Mouse (Mus musculus): Measurements from ENCODE around the gene Slc4a4. TPM values are rescaled to one million over a fixed set of nuclear protein-coding genes. Genes with fewer than 3 reads are reported as not detected.

Gene Slc4a4
- polyA plus RNA-seq, 1 experiment from 2014 or later: 7.3 TPM

- Histone ChIP-seq H3K4me1 (ENCODE audit: control insufficient read depth in 2 of 2, insufficient read depth in 2 of 2, low read length in 2 of 2) (peaks cover 7 to 17% of the 10 kb centered on the region in 2 experiments), H3K9ac (ENCODE audit: low read length) (no peak overlapping the region), H3K4me2 (ENCODE audit: low read length) (no peak overlapping the region), H3K27me3 (ENCODE audit: control insufficient read depth, insufficient read depth, low read length) (no peaks in the 10 kb centered on the region), H3K36me3 (ENCODE audit: control insufficient read depth, insufficient read depth, low read length) (no peaks in the 10 kb centered on the region; the same call in 1 of the 2 replicates), H3K4me3 (ENCODE audit: control insufficient read depth in 1 of 2, insufficient read depth in 1 of 2, low read depth in 1 of 2, low read length in 2 of 2) (no peak overlapping the region), H3K27ac (replicated peaks in 1 of 2; ENCODE audit: control insufficient read depth in 1 of 2, insufficient read depth in 1 of 2, low read depth in 2 of 2, low read length in 2 of 2) (no peak overlapping the region), H3K9me3 (ENCODE audit: control insufficient read depth, low read length) (no peaks in the 10 kb centered on the region)
- ATAC-seq (ENCODE audit: insufficient number of reproducible peaks, insufficient read depth, low FRiP score, low read depth): no peak
- 86% methylated on average over 8 of the region's 8 CpGs for WGBS
Measured at GRCm38 (mm10) chr5:89032647-89033046, 146.0 kb downstream of the Slc4a4 start.

- Histone ChIP-seq H3K36me3 (ENCODE audit: control insufficient read depth, insufficient read depth, low read length) (no peaks in the 10 kb centered on the region; the same call in 1 of the 2 replicates), H3K4me2 (ENCODE audit: low read length) (no peak overlapping the region), H3K9me3 (ENCODE audit: control insufficient read depth, low read length) (no peaks in the 10 kb centered on the region), H3K4me1 (ENCODE audit: control insufficient read depth in 2 of 2, insufficient read depth in 2 of 2, low read length in 2 of 2) (peaks cover 7 to 17% of the 10 kb centered on the region in 2 experiments), H3K4me3 (ENCODE audit: control insufficient read depth in 1 of 2, insufficient read depth in 1 of 2, low read depth in 1 of 2, low read length in 2 of 2) (no peak overlapping the region), H3K27ac (replicated peaks in 1 of 2; ENCODE audit: control insufficient read depth in 1 of 2, insufficient read depth in 1 of 2, low read depth in 2 of 2, low read length in 2 of 2) (no peak overlapping the region), H3K9ac (ENCODE audit: low read length) (no peak overlapping the region), H3K27me3 (ENCODE audit: control insufficient read depth, insufficient read depth, low read length) (no peaks in the 10 kb centered on the region)
- no peak for ATAC-seq (ENCODE audit: insufficient number of reproducible peaks, insufficient read depth, low FRiP score, low read depth)
- 82% methylated on average over 4 of the region's 4 CpGs for WGBS
Measured at GRCm38 (mm10) chr5:89033256-89033655, 146.6 kb downstream of the Slc4a4 start.

- H3K9ac ChIP-seq (ENCODE audit: low read length): 0 out of 2 replicates have a peak overlapping the region, but pooled peaks have one; percentile 8
Measured at GRCm38 (mm10) chr5:89036147-89036546, 149.5 kb downstream of the Slc4a4 start.

GRCm38 (mm10) chr5:89040814-89041213 is 154.2 kb downstream of the Slc4a4 start:
- H3K4me1 ChIP-seq (ENCODE audit: control insufficient read depth in 2 of 2, insufficient read depth in 2 of 2, low read length in 2 of 2): peaks cover 17 to 49% of the 10 kb centered on the region in 2 experiments
- ATAC-seq (ENCODE audit: insufficient number of reproducible peaks, insufficient read depth, low FRiP score, low read depth): no peak
- H3K4me3 ChIP-seq (ENCODE audit: control insufficient read depth in 1 of 2, insufficient read depth in 1 of 2, low read depth in 1 of 2, low read length in 2 of 2): no peak overlapping the region
- H3K36me3 ChIP-seq (ENCODE audit: control insufficient read depth, insufficient read depth, low read length): no peaks in the 10 kb centered on the region
- H3K27me3 ChIP-seq (ENCODE audit: control insufficient read depth, insufficient read depth, low read length): no peaks in the 10 kb centered on the region
- WGBS: 16% methylated on average over 3 of the region's 3 CpGs
- H3K27ac ChIP-seq (replicated peaks in 1 of 2; ENCODE audit: control insufficient read depth in 1 of 2, insufficient read depth in 1 of 2, low read depth in 2 of 2, low read length in 2 of 2): peak overlapping the region in 1 of 2 experiments; percentile 67; a peak in 2 of 4 replicates
- no peak overlapping the region for H3K9ac ChIP-seq (ENCODE audit: low read length)
- H3K4me2 ChIP-seq (ENCODE audit: low read length): peak overlapping the region; percentile 22; the same call in 1 of the 2 replicates
- no peaks in the 10 kb centered on the region for H3K9me3 ChIP-seq (ENCODE audit: control insufficient read depth, low read length)

More at GRCm38 (mm10) chr5:89036147-89036546, 149.5 kb downstream of the Slc4a4 start:
- Histone ChIP-seq H3K27ac (replicated peaks in 1 of 2; ENCODE audit: control insufficient read depth in 1 of 2, insufficient read depth in 1 of 2, low read depth in 2 of 2, low read length in 2 of 2) (peak overlapping the region in 1 of 2 experiments; percentile 25; a peak in 1 of 4 replicates), H3K4me3 (ENCODE audit: control insufficient read depth in 1 of 2, insufficient read depth in 1 of 2, low read depth in 1 of 2, low read length in 2 of 2) (no peak overlapping the region), H3K36me3 (ENCODE audit: control insufficient read depth, insufficient read depth, low read length) (no peaks in the 10 kb centered on the region), H3K27me3 (ENCODE audit: control insufficient read depth, insufficient read depth, low read length) (no peaks in the 10 kb centered on the region), H3K9me3 (ENCODE audit: control insufficient read depth, low read length) (no peaks in the 10 kb centered on the region), H3K4me1 (ENCODE audit: control insufficient read depth in 2 of 2, insufficient read depth in 2 of 2, low read length in 2 of 2) (peaks cover 7 to 30% of the 10 kb centered on the region in 2 experiments), H3K4me2 (ENCODE audit: low read length) (peak overlapping the region; percentile 25; the same call in 1 of the 2 replicates)
- ATAC-seq (ENCODE audit: insufficient number of reproducible peaks, insufficient read depth, low FRiP score, low read depth): no peak
- 9% methylated on average over 5 of the region's 5 CpGs for WGBS

- Histone ChIP-seq H3K36me3 (ENCODE audit: control insufficient read depth, insufficient read depth, low read length) (no peaks in the 10 kb centered on the region), H3K4me2 (ENCODE audit: low read length) (no peak overlapping the region), H3K27ac (replicated peaks in 1 of 2; ENCODE audit: control insufficient read depth in 1 of 2, insufficient read depth in 1 of 2, low read depth in 2 of 2, low read length in 2 of 2) (peak overlapping the region; percentile 49 to 61), H3K4me1 (ENCODE audit: control insufficient read depth in 2 of 2, insufficient read depth in 2 of 2, low read length in 2 of 2) (peaks cover 10 to 38% of the 10 kb centered on the region in 2 experiments), H3K27me3 (ENCODE audit: control insufficient read depth, insufficient read depth, low read length) (no peaks in the 10 kb centered on the region), H3K4me3 (ENCODE audit: control insufficient read depth in 1 of 2, insufficient read depth in 1 of 2, low read depth in 1 of 2, low read length in 2 of 2) (no peak overlapping the region), H3K9ac (ENCODE audit: low read length) (no peak overlapping the region), H3K9me3 (ENCODE audit: control insufficient read depth, low read length) (no peaks in the 10 kb centered on the region)
- no peak for ATAC-seq (ENCODE audit: insufficient number of reproducible peaks, insufficient read depth, low FRiP score, low read depth)
- WGBS: 5% methylated on average over 5 of the region's 5 CpGs
Measured at GRCm38 (mm10) chr5:89043846-89044245, 157.2 kb downstream of the Slc4a4 start.

GRCm38 (mm10) chr5:89044801-89045200 is 158.2 kb downstream of the Slc4a4 start:
- Histone ChIP-seq H3K27ac (replicated peaks in 1 of 2; ENCODE audit: control insufficient read depth in 1 of 2, insufficient read depth in 1 of 2, low read depth in 2 of 2, low read length in 2 of 2) (peak overlapping the region; percentile 49 to 61; a peak in 3 of 4 replicates), H3K4me1 (ENCODE audit: control insufficient read depth in 2 of 2, insufficient read depth in 2 of 2, low read length in 2 of 2) (peaks cover 10 to 38% of the 10 kb centered on the region in 2 experiments), H3K4me3 (ENCODE audit: control insufficient read depth in 1 of 2, insufficient read depth in 1 of 2, low read depth in 1 of 2, low read length in 2 of 2) (no peak overlapping the region), H3K36me3 (ENCODE audit: control insufficient read depth, insufficient read depth, low read length) (no peaks in the 10 kb centered on the region), H3K4me2 (ENCODE audit: low read length) (no peak overlapping the region), H3K9me3 (ENCODE audit: control insufficient read depth, low read length) (no peaks in the 10 kb centered on the region), H3K27me3 (ENCODE audit: control insufficient read depth, insufficient read depth, low read length) (no peaks in the 10 kb centered on the region), H3K9ac (ENCODE audit: low read length) (no peak overlapping the region)
- WGBS: 93% methylated on average over 5 of the region's 5 CpGs
- ATAC-seq (ENCODE audit: insufficient number of reproducible peaks, insufficient read depth, low FRiP score, low read depth): no peak

GRCm38 (mm10) chr5:89051577-89051976 is 165.0 kb downstream of the Slc4a4 start:
- no peak for ATAC-seq (ENCODE audit: insufficient number of reproducible peaks, insufficient read depth, low FRiP score, low read depth)
- 0 out of 4 replicates have a peak, but pooled peaks cover 0 to 6% of the 10 kb centered on the region in 2 experiments for H3K4me1 ChIP-seq (ENCODE audit: control insufficient read depth in 2 of 2, insufficient read depth in 2 of 2, low read length in 2 of 2)
- no peak overlapping the region for H3K4me2 ChIP-seq (ENCODE audit: low read length)
- no peaks in the 10 kb centered on the region for H3K36me3 ChIP-seq (ENCODE audit: control insufficient read depth, insufficient read depth, low read length)
- no peak overlapping the region for H3K27ac ChIP-seq (replicated peaks in 1 of 2; ENCODE audit: control insufficient read depth in 1 of 2, insufficient read depth in 1 of 2, low read depth in 2 of 2, low read length in 2 of 2)
- no peaks in the 10 kb centered on the region for H3K9me3 ChIP-seq (ENCODE audit: control insufficient read depth, low read length)
- H3K27me3 ChIP-seq (ENCODE audit: control insufficient read depth, insufficient read depth, low read length): no peaks in the 10 kb centered on the region
- no peak overlapping the region for H3K4me3 ChIP-seq (ENCODE audit: control insufficient read depth in 1 of 2, insufficient read depth in 1 of 2, low read depth in 1 of 2, low read length in 2 of 2)
- no peak overlapping the region for H3K9ac ChIP-seq (ENCODE audit: low read length)
- WGBS: 56% methylated on average over 5 of the region's 5 CpGs

GRCm38 (mm10) chr5:89052230-89052629 is 165.6 kb downstream of the Slc4a4 start:
- Histone ChIP-seq H3K36me3 (ENCODE audit: control insufficient read depth, insufficient read depth, low read length) (no peaks in the 10 kb centered on the region), H3K4me3 (ENCODE audit: control insufficient read depth in 1 of 2, insufficient read depth in 1 of 2, low read depth in 1 of 2, low read length in 2 of 2) (no peak overlapping the region), H3K4me2 (ENCODE audit: low read length) (no peak overlapping the region), H3K27me3 (ENCODE audit: control insufficient read depth, insufficient read depth, low read length) (no peaks in the 10 kb centered on the region), H3K27ac (replicated peaks in 1 of 2; ENCODE audit: control insufficient read depth in 1 of 2, insufficient read depth in 1 of 2, low read depth in 2 of 2, low read length in 2 of 2) (no peak overlapping the region), H3K9ac (ENCODE audit: low read length) (no peak overlapping the region), H3K4me1 (ENCODE audit: control insufficient read depth in 2 of 2, insufficient read depth in 2 of 2, low read length in 2 of 2) (0 out of 4 replicates have a peak, but pooled peaks cover 0 to 6% of the 10 kb centered on the region in 2 experiments), H3K9me3 (ENCODE audit: control insufficient read depth, low read length) (no peaks in the 10 kb centered on the region)
- no peak for ATAC-seq (ENCODE audit: insufficient number of reproducible peaks, insufficient read depth, low FRiP score, low read depth)
- WGBS: 94% methylated on average over 5 of the region's 5 CpGs
